Mouse (Mus musculus): ENCODE data around the gene Fyn.

The Fyn gene

DNA sequence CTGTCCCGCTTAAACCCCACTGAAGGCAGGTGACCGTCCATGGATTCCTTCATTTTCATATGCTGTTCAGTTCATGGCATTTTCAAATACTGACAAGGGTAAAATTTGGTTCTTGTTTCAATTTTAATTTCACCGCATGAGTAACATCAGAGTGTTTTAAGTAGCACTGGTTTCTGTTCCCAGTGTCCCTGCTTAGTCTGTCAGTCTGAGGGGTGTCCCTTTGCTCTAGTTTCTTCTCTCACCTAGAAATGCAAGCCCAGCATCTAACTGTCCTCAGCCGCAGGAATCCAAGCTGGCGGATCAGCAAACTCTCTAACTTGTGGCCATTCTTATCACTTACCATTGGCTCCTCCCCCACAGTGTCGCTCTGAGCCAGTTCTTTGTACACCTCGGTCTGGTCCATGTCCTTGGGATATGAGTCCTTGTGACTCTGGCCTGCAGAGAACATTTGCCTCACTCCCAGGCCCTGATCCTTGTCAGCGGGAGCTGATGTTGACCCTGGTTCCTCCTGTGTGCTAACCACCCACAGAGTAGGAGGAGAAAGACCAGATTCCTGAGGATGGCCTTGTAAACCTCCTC, 9.5 kb downstream of the Fyn start:
- no peak for DNase-seq (ENCODE audit: low read depth)

DNA sequence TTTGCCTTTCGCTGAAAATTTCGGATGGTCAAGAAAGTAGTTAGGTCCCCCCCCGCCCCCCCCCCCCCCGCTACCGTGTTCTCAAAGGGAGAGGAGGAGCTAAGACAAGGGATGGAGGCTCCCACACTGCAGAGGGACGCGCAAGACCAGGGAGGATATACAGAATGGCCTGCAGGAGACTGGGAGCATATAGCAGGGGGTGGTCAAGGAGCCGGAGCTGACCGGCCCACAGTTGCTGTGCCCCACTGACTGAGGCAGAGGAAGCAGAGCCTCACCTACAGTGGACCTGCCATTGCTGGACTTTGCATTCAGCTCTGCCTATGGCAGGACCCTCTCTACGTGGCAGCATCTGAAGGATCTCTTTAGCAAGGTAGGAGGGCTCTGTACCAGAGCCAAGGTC, 10.6 kb downstream of the Fyn start:
- no peak for DNase-seq (ENCODE audit: low read depth)

DNA sequence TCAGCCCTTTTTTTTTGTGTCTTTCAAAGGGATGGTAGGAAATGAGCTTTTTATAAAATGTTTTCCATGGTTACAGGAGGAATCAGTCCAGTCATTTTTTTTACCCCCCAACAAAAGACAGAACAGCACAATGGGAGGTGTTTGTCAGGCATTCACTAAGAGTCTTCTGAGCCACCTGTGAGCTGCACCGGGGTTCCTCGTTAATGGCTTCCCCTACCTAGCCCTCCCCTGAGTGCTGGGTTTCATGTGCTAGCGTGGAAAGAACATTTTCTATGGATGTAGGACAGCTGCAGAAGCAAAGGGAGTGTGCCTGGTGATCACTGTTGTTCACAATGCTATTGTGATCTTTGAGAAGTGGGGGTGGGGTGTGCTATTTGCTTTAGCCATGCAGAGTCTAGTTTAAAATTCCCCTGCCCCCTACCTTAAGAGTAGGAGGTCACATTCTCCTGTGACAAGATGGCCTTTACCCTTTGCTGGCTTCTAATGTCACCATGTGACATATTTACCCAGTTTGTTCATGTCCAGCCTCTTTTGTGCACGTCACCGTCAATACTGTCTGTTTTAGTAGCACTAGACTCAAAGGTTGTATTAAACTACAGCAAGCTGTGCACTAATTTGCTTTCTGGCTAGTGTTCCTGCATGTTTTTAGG, 11.2 kb downstream of the Fyn start:
- DNase-seq (ENCODE audit: low read depth): no peak

DNA sequence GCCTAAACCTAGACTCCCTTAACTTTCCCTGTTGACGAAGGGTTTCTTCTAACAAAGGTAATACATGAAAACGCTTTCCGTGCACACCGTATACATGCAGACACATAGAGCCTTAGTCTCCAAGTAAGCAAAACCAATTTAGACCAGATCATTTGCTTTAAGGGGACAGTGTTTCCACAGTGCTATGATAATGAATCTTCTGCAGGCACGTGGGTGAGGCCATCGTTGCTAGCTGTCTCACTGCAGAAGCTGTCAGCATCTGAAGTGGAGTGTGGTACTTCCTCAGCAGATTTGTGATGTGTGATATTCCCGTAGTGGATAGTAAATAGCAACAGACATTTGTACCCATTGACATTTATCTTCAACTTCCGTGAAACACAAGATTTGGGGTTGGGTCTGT, 16.6 kb downstream of the Fyn start:
- no peak for DNase-seq (ENCODE audit: low read depth)

DNA sequence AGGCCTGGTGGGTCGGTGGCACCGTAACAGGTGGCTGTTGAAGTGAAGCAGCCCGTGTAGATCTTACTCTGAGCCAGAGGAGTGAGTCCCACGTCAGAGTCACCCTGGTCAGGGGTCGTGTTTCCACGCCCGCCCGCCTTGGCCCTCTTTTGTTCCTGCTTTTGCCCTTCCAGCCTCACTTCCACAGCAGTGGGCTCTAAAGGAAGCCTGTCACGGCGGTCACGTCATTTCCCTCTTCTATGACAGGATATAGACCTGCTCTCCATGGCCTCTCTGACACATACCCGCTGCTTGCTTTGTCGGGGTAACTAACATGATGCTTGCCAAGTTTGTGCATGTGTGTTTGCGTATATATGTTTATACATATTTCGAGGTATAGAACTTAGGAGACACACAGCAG, 17.5 kb downstream of the Fyn start:
- DNase-seq (ENCODE audit: low read depth): no peak

DNA sequence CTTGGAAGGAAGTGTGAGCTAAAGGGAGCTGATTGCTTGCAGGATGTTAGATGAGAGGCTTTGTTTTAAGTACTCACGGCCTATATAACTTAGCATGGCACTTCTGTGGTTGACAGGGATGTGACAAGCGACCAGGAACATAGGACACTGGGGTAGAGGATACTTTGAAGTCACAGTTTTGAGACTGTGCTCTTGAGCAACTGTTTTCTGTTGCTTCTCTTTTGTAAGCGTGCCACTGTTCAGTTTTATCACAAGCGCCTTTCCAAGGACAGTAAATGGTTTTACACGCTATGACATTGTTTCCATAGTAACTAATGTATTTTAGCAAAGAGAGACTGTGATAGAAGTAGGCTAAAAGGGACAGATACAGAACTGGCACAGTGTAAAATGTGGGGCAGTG, 18.4 kb downstream of the Fyn start:
- DNase-seq (ENCODE audit: low read depth): no peak

DNA sequence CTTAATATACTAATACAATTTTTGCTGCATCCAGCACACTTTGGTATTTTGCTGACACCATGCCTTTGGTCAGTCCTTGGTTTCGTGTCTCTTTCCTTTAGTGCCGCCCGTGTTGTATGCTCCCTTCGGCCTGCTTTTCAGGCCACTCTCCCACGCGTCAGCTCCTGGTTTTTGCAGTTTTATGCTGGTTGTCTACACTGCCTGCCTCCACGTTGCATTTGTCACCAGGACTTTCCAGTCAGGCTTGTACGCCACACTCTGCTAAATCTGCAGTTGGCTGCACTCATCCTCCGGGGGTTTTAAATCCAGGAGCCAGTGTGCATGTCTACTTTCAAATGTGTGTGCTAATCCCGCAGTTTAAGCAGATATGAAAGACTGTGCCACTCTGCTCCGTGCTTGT, 18.9 kb downstream of the Fyn start:
- DNase-seq (ENCODE audit: low read depth): no peak

DNA sequence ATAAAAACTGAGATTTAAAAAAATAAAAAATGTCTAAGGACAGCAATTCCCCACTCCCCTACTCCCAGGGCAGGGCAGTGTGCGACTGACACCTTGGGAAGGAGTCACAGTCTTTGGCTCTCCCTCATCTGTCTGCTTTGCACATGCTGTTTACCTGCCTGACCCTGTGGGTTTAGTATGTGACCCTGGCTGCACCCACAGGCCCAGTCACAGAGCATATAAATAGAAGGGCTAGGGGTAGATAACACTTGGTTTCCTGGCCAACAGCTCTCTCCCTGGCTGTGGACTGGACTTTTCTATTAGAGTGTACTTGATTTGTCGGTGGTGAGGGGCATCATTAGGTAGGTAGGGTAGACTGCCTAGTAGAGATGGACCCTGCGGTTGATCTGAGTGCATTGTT, 19.5 kb downstream of the Fyn start:
- DNase-seq (ENCODE audit: low read depth): no peak

DNA sequence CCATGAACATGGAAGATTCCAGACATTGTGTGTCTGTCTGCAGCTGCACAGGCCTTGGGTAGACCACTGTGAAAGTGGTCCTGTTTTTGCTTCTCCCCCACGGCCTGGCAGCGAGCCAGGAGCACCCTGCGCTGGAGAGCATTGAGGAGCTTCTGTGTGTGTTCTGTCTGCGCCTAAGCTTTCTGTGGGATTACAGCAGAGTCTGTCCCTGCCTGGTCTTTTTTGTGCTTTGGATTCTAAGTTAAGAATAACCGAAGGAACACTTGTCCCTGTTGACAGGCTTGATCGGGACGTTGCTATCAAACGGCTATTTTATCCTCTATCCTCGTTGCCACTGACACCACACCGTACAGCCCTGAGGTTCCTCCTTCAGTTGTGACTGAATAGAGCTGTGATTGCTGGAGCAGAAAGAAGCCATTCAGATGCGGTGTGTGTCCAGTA, 20.8 kb downstream of the Fyn start:
- DNase-seq (ENCODE audit: low read depth): no peak

DNA sequence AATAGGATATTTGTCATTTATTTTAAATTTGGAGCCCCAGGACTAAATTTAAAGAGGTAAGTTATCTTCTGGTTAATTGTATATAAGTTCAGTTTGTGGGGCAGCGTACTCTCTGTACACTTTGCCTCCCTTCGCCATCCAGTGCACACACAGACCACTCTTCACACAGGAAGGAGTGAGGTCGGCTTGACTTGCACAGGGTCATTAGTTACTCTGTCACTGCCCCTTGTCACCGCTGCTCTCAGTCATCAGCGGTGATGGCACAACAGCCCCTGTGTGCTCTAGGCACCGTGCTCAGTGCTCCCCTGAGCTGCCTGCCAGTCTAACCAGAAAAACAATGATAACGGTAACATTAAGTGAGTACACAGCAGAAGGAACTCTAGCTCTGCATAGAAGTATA, 21.9 kb downstream of the Fyn start:
- DNase-seq (ENCODE audit: low read depth): no peak

DNA sequence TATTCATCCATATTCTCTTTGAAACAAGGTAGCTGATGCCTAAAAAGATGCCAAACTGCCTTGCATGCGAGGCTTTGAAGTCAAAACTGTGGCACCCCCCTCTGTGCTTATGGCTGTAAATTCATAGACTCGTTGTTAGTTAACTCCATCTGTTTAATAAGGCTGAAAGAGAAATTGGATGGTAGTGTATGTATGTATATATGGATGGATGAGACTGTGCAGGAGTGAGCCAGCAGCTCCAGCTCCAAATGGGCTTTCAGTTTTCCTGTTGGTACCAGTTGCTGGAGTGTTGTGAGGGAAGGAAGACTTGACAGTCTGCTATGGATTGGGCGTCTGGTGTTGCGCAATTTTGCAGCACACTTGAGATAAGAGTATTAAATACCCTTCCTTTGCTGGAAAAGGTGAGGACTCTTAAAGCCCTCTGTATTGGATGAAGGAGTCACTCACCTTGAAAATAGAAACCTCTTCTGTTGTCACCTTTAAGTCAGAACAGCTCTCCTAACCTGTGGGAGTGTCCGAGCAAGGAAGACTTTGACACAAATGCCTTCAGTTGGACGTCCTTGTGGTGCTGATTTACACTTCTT, 24.3 kb downstream of the Fyn start:
- DNase-seq (ENCODE audit: low read depth): no peak

DNA sequence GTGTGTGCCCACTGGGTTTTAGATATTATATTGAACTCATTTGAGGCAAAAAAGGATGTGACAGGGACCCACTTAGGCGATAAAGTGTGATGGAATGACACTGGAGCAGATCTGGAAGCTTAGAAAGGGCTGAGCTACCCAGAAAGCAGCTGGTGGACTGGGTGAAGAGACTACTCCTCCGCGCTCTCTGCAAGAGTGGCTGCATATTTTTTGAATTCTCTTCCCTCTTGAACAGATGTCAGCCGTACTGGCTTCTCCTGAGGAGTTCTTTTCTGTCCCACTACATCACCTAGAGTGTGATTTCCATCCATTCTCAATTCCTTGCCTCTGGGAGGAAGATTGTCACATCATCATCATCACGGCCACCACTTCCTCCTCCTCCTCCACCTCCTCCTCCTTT, 26.9 kb downstream of the Fyn start:
- no peak for DNase-seq (ENCODE audit: low read depth)

DNA sequence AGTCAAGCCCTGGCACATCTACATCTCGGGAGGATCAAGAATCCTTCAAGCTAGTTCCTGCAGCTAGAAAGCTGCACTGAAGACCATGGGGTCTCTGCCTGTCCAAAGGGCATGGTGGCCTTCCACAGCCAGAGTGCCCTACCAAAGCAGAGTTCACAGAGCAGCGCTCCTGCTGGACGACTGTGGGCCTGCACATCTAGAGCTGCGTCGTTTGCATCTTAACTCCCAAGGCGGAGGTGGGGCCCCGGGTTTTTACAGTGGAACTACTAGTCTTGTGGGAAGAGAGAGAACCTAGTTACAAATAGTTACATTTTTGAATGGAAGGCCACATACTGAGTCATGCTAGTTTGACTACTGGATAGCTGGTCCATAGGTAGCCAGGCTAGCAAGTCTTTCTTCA, 30.3 kb downstream of the Fyn start:
- no peak for DNase-seq (ENCODE audit: low read depth)

DNA sequence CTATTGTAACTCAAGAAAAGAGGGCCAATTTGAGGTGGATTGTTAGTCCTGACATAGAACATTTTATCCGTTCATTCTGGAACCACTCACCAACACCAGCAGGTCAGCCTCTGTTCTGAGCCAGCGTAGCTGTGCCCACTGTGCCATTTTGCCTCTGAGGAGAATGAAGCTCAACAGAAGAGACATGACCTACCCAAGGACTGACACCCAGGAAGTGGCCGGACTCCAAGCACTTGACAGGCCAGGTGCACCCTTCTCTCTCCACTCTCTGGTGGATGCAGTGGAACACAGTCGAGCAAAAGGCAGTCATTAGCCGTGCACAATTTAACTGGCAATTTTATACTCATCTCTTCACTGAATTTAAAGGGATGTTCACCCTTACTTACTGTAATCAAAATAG, 31.5 kb downstream of the Fyn start:
- no peak for DNase-seq (ENCODE audit: low read depth)

DNA sequence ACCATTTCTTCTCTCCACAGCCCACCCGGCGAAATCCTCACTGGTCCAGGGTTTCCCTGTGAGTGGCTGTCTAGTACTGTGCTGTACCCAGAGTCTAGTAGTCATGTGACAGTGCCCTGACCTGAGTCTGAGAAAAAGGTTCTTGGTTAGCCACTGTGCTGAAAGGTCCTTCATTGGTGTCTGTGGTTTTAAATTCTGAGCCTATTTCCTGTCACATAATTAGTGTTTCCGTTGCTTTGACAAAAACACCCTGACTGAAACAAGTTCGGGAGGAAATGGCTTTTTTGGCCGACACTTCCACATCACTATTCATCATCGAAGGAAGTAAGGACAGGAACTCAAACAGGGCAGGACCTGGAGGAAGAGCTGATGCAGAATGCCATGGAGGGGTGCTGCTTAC, 33.8 kb downstream of the Fyn start:
- no peak for DNase-seq (ENCODE audit: low read depth)

DNA sequence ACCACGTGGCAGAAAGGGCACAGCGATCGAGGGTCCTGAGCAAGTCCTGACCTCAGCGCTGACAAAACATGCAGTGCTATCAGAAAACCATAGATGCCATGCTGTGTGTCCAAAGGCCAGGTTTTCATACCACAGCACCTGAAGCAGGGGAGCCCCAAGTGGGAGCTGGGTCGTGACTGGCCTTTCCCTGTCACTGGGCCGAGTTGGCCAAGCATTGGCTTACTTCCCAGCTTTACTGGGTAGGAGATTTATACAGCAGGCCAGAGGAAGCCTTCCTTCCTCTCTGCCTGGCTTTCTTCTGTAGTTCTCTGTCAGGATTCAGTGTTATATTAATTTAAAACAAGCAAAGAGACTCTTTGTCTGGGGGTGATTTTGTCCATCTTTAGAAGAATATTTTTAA, 35.1 kb downstream of the Fyn start:
- DNase-seq (ENCODE audit: low read depth): no peak

DNA sequence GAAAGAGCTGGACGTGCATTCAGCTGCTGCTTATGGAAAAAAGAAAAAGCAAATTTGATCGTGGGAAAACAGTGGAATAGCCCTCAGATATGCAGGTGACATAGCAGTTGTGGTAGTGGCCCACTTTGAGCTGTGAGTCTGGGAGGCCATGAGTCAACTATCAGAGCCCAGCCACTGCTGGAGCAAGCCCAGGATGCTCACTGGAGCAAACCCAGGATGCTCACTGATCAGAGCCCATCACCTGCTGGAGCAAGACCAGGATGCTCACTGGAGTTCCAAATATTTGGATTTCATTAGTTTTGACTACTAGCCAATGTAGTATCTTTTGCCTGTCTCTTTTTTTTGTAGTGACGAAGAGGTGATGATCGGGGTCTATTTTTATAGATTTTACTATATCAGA, 35.5 kb downstream of the Fyn start:
- no peak for DNase-seq (ENCODE audit: low read depth)

DNA sequence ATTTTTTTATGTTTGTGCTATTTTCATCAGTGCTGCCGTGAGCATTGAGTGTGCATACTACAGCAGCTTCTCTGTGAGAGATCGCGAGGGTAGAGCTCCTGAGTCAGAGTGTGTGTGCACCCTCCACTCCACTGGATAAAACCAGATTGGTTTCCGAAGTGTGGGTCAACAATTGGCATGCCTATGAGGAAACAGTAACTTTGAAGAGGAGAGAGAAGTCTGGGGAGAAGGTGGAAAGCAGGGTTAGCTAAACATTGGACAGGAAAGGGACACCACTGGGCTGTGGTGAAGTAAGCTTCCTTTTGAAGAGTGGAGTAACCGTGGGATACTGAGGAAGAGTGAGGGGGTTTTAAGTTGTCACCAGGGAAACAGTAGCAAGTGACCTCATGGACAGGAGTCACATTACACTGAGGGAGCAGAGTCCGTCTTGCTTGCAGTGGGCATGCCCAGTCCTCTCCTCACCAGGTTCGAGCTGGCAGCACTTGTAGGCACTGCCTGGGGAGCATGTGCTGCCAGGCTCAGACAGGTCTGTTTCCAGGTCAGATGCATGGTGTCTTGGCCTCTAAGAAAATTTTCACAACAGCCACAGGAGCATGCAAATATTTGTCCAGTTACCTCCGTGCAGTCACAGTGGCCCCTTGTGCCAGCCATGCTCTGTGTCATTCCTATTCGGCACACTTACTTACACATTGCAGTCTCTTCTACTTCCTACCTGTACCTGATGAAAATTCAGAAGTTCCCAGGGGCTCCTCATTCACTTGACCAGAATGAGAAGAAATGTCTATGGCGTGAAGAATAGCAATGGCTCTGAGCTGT, 37.5 kb downstream of the Fyn start:
- no peak for DNase-seq (ENCODE audit: low read depth)

DNA sequence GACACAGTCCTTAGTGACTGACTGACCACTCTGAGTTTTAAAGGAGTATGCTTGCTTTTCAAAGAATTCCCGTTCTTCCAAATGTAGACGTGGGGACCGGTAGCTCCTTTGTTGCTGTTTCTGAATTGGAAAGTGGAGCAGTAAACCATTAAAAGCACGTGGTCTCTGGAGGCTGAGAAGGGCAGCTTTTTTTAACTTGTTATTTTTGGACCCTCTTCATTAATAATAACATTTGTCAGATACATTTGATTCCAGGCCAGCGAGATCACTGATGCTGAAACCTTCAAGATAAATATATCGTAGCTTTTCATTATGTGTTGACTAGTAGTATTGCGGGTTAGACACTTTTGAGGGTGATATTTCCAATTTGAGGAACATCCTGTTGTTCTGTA, 38.1 kb downstream of the Fyn start:
- DNase-seq (ENCODE audit: low read depth): peak; percentile 62

DNA sequence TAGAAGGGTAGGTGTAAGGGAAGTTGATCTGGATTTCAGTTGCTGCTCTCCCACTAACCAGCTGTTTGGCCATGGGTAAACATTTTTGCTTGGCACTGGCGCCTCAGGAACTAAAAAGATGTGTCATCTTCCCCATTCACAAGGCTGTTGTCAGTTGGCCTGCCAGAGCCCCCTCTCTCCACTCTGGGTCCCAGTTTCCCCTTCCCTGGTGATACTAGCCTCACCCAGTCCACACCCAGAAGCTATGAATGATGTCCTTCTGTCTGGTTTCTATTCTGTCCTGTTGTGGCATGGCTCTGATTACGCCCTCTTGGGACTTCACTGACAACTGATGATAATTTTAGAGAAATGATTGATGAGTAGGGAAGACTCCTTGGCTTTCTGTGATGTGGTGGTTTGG, 38.9 kb downstream of the Fyn start:
- DNase-seq (ENCODE audit: low read depth): no peak

DNA sequence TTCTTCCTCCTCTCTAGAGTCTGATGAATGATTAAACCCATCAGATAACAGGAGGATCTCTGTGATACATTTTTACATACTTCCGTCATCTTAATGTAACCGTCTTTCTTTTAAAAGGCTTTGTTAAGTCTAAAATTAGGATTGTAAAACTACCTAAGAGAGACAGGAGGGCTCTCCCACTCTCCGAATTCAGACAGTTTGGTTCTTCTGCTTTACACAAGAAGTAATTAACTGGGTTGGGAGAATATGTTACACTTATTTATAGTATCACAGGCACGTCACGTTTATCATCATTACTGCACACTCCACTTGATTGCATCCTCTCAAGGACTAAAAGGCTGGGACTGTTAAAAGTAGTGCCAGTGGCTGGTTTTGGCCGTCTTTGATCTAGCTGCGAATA, 40.9 kb downstream of the Fyn start:
- no peak for DNase-seq (ENCODE audit: low read depth)

DNA sequence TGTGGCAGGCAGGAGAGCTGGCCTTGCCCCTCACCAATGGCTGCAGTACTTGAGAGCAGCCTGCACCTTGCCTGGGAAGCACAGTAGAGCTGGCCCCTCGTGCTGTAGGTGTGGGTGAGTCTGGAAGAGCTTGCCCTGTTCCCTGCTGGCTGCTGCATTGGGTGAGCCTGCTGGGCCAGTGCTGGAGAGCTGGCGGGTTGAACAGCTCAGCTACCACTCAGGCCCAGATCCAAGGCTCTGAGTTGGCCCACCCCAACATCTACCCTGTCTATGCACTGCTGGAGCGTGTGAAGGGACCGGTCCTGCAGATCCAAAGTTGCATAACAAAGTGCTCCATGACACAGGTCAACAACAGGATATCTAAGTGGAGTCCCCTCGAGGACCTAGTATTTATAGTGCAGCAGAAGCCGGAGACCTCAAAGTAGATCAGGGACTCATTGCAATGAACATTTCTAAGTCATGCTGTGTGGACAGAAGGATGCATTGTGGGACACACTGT, 41.5 kb downstream of the Fyn start:
- DNase-seq (ENCODE audit: low read depth): no peak
